In the genomic region with DNA sequence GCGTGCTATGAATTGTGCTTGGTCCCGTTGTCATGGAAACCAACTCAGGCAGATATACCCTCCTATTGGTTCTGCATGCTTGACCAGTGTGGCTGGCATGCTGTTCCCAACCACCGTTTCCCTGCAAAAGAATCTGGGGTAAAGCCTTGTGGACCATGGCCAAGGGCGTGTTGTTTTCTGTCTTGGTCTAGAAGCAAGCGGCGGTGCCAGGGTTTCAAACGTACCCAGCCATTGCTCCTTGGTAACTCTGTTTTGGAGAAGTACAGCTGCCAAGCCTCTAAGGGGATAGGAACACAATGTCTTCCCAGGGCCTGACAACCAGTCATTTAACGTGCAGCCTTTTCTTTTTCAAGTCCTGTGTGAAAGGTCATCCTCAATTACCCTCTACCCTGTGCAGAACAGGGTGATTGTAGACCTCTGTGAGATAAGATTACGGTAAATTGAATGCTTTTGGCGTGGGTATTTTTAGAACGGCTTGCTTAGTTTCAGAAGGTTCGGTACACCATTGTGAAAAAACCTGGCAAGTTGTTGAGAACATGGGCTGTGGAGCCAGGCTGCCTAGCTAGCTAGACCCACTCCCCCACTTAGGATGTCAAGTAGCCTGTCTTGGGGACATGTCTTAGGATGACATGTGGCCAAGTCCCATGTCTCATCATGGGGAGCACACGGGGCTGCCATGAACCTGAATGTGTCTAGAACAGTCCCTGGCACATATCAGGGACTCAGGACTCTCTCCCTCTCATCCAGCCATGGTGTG, we compare ENCODE assay signal across 10 mouse cellular contexts. TPM values are rescaled to one million over a fixed set of nuclear protein-coding genes. Genes with fewer than 3 reads are reported as not detected.
DNase-seq lines count a peak whose midpoint lies in the region; ATAC-seq and TF ChIP-seq lines count a peak whose summit lies in the region.
"Had no signal": no experiment of that assay in that cellular context is flagged by ENCODE, and none has a peak within 500 bp of the region (broad histone marks: within the 10 kb centered on the region; RNA-seq: fewer than 3 reads in every experiment).

No protein-coding gene starts in this region.

- H3K27ac ChIP-seq in kidney, adult 2 months (ENCODE audit: insufficient read depth, low read depth, low read length) = no peak overlapping the region

- no peaks in the 10 kb centered on the region for H3K4me1 ChIP-seq in kidney, adult 2 months (ENCODE audit: control insufficient read depth, insufficient read depth, low read length)

- no peak overlapping the region for H3K4me3 ChIP-seq in kidney, adult 2 months (ENCODE audit: insufficient read depth, low read depth, low read length)
- H3K4me3 ChIP-seq: erythroblast, embryonic 14.5 days; myocyte had no signal

- 63% methylated on average over 13 of the region's 13 CpGs for WGBS in kidney, adult 2 months

- H3K36me3 ChIP-seq in kidney, adult 2 months (ENCODE audit: control insufficient read depth, insufficient read depth, low read length) = no peaks in the 10 kb centered on the region

- H3K27me3 ChIP-seq in kidney, adult 2 months (replicated peaks; ENCODE audit: control insufficient read depth, insufficient read depth, low read length) = no peaks in the 10 kb centered on the region

- TF ChIP-seq POLR2A in kidney, adult 2 months (IDR thresholded peaks at IDR 0.05; ENCODE audit: low read depth, low read length) = no peak

- DNase-seq in kidney, adult 2 months = peak; percentile 37
- no peak for DNase-seq in kidney, postnatal 10 days
- DNase-seq in brain, adult 2 months (ENCODE audit: low read depth, low spot score) = peak; percentile 58
- DNase-seq in gastrocnemius, postnatal 25 days = peak; percentile 39
- DNase-seq in lung, postnatal 36 days = peak; percentile 70
- DNase-seq in spleen, postnatal 14 days (ENCODE audit: low spot score in 2 of 2) = no peak

- no peak for TF ChIP-seq CTCF in kidney, adult 2 months (conservative IDR thresholded peaks at IDR 0.05; ENCODE audit: insufficient read depth, insufficient read length, low read depth, low read length)

- ATAC-seq in erythroid progenitor cell, adult 5-6 weeks (replicated peaks; ENCODE audit: low FRiP score, poor library complexity, severe bottlenecking) = no peak

RNA-seq across cellular contexts. Expression of a gene that starts 10.6 kb away (rescaled TPM):
- polyA plus RNA-seq in kidney, adult 2 months (2012; rRNA removed) = 906 and 994 TPM in 2 replicates
- 10 to 100 TPM; 63.7 to 91.7 TPM for total RNA-seq in gastrocnemius, postnatal 25 days (2021)
- 62.5 and 80.4 TPM in 2 replicates for total RNA-seq in erythroid progenitor cell, adult 5-6 weeks (2015; ENCODE audit: low replicate concordance)
- 18.0 and 24.4 TPM in 2 replicates for total RNA-seq in erythroid progenitor cell, adult 5-6 weeks (2017; ENCODE audit: low replicate concordance)

RNA-seq across cellular contexts. Expression of a gene that starts 17.0 kb away (rescaled TPM):
- 57.6 and 80.2 TPM in 2 replicates for polyA plus RNA-seq in kidney, adult 2 months (2012; rRNA removed)
- total RNA-seq in gastrocnemius, postnatal 25 days (2021) = 100 to 1,000 TPM in 1 of 2 experiments, 10 to 100 TPM in 1; 61.6 to 106 TPM
- total RNA-seq in erythroid progenitor cell, adult 5-6 weeks (2015; ENCODE audit: low replicate concordance) = 24.5 and 44.4 TPM in 2 replicates
- 11.6 TPM in 1 of 2 replicates, not detected in the other for total RNA-seq in erythroid progenitor cell, adult 5-6 weeks (2017; ENCODE audit: low replicate concordance)

RNA-seq across cellular contexts. Expression of a gene that starts 24.9 kb away (rescaled TPM):
- 11.2 and 11.9 TPM in 2 replicates for polyA plus RNA-seq in kidney, adult 2 months (2012; rRNA removed)
- total RNA-seq in gastrocnemius, postnatal 25 days (2021) = 10 to 100 TPM in 1 of 2 experiments, 1 to 10 TPM in 1; 9.8 to 10.1 TPM
- total RNA-seq in erythroid progenitor cell, adult 5-6 weeks (2015; ENCODE audit: low replicate concordance) = 21.8 and 22.7 TPM in 2 replicates
- 10.3 and 20.4 TPM in 2 replicates for total RNA-seq in erythroid progenitor cell, adult 5-6 weeks (2017; ENCODE audit: low replicate concordance)

RNA-seq across cellular contexts. Expression of a gene that starts 37.0 kb away (rescaled TPM):
- polyA plus RNA-seq in kidney, adult 2 months (2012; rRNA removed) = 4.2 and 8.4 TPM in 2 replicates
- 1 to 10 TPM; 5.0 to 5.1 TPM for total RNA-seq in gastrocnemius, postnatal 25 days (2021)
- not detected in 2 replicates for total RNA-seq in erythroid progenitor cell, adult 5-6 weeks (2015; ENCODE audit: low replicate concordance)
- not detected in 2 replicates for total RNA-seq in erythroid progenitor cell, adult 5-6 weeks (2017; ENCODE audit: low replicate concordance)
- polyA plus RNA-seq: erythroblast, embryonic 14.5 days had no signal

RNA-seq across cellular contexts. Expression of a gene that starts 52.5 kb away (rescaled TPM):
- not detected in 2 replicates for polyA plus RNA-seq in kidney, adult 2 months (2012; rRNA removed)
- total RNA-seq in gastrocnemius, postnatal 25 days (2021) = not detected
- not detected in 2 replicates for total RNA-seq in erythroid progenitor cell, adult 5-6 weeks (2015; ENCODE audit: low replicate concordance)
- total RNA-seq in erythroid progenitor cell, adult 5-6 weeks (2017; ENCODE audit: low replicate concordance) = not detected in 2 replicates
- total RNA-seq: left cerebral cortex, adult 8-10 months had no signal
- polyA plus RNA-seq: erythroblast, embryonic 14.5 days; myocyte had no signal

Comparison
In these comparisons a context has a peak if more than half of its experiments do, and no peak if none do; other contexts are left out.
1. DNase-seq: peak in kidney, adult 2 months (single experiment), brain, adult 2 months (single experiment), gastrocnemius, postnatal 25 days (single experiment) and lung, postnatal 36 days (single experiment); none in kidney, postnatal 10 days (single experiment) and spleen, postnatal 14 days (0 of 2).